Mouse (Mus musculus): ENCODE measurements around the gene Zcchc17. TPM values are rescaled to one million over a fixed set of nuclear protein-coding genes. Genes with fewer than 3 reads are reported as not detected.

The Zcchc17 gene
- polyA plus RNA-seq (2016; fragmentation: Nextera tagmentation; extraction: Ambion mirVana) = 73.9 and 76.8 TPM in 2 replicates

DNA sequence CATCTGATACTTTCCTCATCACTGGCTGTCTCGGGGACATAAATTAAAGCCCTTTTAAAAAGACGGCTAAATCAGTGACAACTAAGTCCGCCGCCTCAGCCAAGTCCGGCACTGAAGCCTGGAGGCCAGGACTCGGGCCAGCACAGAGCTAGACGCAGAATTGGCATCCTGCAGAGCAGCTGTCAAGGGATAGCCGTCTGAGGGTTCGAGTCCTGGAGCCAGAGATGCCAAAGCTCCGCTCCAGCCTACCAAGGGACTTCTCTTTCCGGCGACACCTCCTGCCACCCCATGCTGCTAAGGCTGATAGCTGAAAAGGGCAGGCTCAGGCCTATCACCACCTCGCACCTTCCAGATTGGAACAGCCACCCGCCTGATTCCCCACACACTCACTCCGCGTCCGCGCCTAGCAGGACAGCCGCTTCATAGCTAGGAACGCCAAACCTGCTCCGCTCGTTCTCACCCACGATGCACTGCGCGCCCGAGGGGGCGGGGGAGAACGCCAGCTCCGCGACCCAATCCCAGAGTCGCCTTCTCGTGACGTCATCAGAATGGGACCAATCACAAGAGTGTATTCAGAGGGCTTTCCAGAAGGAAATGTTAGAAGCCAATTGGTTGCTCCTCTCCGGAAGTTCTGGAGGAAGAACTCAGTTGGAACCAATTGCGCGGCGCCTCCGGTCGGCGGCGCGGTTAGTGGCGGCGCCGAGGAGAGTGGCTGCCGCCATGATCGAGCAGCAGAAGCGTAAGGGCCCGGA, at the start of gene Zcchc17, which contains the start of gene Snrnp40:
Zcchc17 (minus strand) TSS at position 458 of the 752 bp plus-strand sequence.
Snrnp40 (plus strand) TSS at position 647 of the 752 bp plus-strand sequence.
- peak; percentile 96 for ATAC-seq (ENCODE audit: insufficient number of reproducible peaks, insufficient read depth, low FRiP score, low TSS enrichment, low read depth)
- Histone ChIP-seq H3K4me2 (peak within 1 kb of the TSS; percentile 87), H3K36me3 (peaks cover 33% of the 10 kb centered on the region), H3K9ac (replicated peaks) (peak within 1 kb of the TSS; percentile 89), H3K27ac (peak within 1 kb of the TSS; percentile 77), H3K4me3 (replicated peaks) (peak within 1 kb of the TSS; percentile 93), H3K4me1 (replicated peaks) (peaks cover 17% of the 10 kb centered on the region), H3K27me3 (no peaks in the 10 kb centered on the region), H3K9me3 (no peaks in the 10 kb centered on the region)
- under 1% methylated on average over 49 of the region's 49 CpGs for WGBS

DNA sequence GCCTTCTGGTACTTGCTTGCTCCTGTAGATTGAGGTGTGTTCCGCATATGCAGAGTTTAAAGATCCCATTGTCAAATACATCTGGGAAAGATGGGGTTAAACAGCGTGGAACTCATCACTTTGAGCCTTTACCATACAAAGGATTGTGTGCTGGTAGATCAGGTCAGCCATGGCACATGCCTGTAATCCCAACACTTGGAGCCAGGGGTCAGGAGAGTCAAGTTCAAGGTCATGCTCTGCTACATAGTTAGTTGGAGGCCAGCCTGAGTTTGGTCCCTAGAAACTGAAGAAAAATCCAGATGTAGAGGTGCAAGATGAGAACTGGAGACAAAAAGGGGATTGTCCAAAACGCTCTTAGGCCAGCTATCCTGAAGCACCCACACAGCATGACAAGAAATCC, 31.5 kb upstream of the Zcchc17 start:
- Histone ChIP-seq H3K4me1 (replicated peaks) (no peaks in the 10 kb centered on the region; the same call in 1 of the 2 replicates), H3K27ac (no peak overlapping the region), H3K27me3 (no peaks in the 10 kb centered on the region), H3K9ac (replicated peaks) (no peak overlapping the region), H3K4me2 (no peak overlapping the region), H3K36me3 (peaks cover 44% of the 10 kb centered on the region), H3K9me3 (no peaks in the 10 kb centered on the region), H3K4me3 (replicated peaks) (no peak overlapping the region)
- 75% methylated on average over 3 of the region's 3 CpGs for WGBS
- ATAC-seq (ENCODE audit: insufficient number of reproducible peaks, insufficient read depth, low FRiP score, low TSS enrichment, low read depth) = no peak

DNA sequence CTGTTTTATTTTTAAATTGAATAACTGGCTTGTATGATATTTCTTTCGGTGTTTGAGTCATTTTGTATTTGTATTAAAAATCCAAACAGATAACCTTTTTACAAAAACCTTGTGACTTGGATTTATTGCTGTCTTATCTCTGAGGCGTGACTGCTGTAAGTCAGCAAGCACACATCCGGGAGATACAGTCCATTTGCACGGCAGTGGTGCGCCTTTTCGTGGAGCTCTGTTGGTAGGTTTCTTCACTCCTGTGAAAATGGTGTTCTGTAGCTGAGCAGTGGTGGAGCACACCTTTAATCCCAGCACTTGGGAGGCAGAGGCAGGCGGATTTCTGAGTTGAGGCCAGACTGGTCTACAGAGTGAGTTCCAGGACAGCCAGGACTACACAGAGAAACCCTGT, 30.2 kb upstream of the Zcchc17 start:
- 94% methylated on average over 7 of the region's 7 CpGs for WGBS
- H3K27me3 ChIP-seq = no peaks in the 10 kb centered on the region
- no peak overlapping the region for H3K9ac ChIP-seq (replicated peaks)
- peaks cover 55% of the 10 kb centered on the region for H3K36me3 ChIP-seq
- no peak overlapping the region for H3K27ac ChIP-seq
- H3K4me3 ChIP-seq (replicated peaks) = no peak overlapping the region
- H3K4me2 ChIP-seq = no peak overlapping the region
- no peak for ATAC-seq (ENCODE audit: insufficient number of reproducible peaks, insufficient read depth, low FRiP score, low TSS enrichment, low read depth)
- H3K4me1 ChIP-seq (replicated peaks) = no peaks in the 10 kb centered on the region; the same call in 1 of the 2 replicates
- H3K9me3 ChIP-seq = no peaks in the 10 kb centered on the region

DNA sequence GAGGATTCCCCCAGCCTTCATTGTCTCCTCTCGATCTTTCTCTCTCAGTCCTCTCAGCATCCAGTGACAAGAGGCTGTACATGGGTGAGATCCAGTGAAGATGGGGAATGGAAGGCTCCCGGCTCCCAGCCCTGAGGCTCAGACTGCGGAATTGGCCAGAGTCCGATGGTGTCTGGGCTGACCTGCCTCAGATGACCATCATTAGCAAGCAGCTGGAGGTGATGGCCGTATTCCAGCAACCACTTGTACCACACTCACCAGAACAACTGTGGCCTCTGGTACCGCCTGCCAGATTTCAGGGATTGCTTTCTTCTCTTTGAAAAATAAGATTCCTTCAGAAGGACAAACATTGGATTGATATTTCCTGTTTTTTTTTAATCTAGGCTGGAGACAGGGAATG, 29.8 kb upstream of the Zcchc17 start:
- no peaks in the 10 kb centered on the region for H3K9me3 ChIP-seq
- WGBS = 85% methylated on average over 6 of the region's 6 CpGs
- no peak overlapping the region for H3K4me3 ChIP-seq (replicated peaks)
- H3K4me2 ChIP-seq = no peak overlapping the region
- no peak for ATAC-seq (ENCODE audit: insufficient number of reproducible peaks, insufficient read depth, low FRiP score, low TSS enrichment, low read depth)
- H3K36me3 ChIP-seq = peaks cover 60% of the 10 kb centered on the region
- H3K4me1 ChIP-seq (replicated peaks) = no peaks in the 10 kb centered on the region; the same call in 1 of the 2 replicates
- no peaks in the 10 kb centered on the region for H3K27me3 ChIP-seq
- H3K9ac ChIP-seq (replicated peaks) = no peak overlapping the region
- no peak overlapping the region for H3K27ac ChIP-seq

DNA sequence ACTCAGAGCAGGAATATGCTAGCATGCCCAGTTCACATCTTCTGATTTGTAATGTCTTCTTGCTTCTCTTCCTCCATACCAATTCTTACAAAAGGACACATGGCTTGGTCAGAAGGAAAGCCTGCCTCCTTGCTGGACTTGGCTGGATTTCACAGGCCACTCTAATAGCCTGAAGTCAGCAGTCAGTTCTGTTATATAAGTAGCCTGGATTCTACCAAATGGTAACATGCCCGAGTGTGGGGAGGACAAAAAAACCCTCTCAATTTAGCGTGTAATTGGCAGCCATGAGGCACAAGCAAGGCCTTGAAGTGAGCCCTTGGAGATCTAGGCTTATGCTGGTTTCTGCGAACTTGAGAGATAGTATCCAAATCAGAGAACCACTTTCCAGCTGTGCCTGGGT, 27.5 kb upstream of the Zcchc17 start:
- Histone ChIP-seq H3K27ac (no peak overlapping the region), H3K9me3 (no peaks in the 10 kb centered on the region), H3K4me3 (replicated peaks) (no peak overlapping the region), H3K4me2 (no peak overlapping the region), H3K4me1 (replicated peaks) (no peaks in the 10 kb centered on the region), H3K9ac (replicated peaks) (no peak overlapping the region), H3K36me3 (peaks cover 81% of the 10 kb centered on the region), H3K27me3 (no peaks in the 10 kb centered on the region)
- no peak for ATAC-seq (ENCODE audit: insufficient number of reproducible peaks, insufficient read depth, low FRiP score, low TSS enrichment, low read depth)
- 90% methylated on average over 3 of the region's 3 CpGs for WGBS

DNA sequence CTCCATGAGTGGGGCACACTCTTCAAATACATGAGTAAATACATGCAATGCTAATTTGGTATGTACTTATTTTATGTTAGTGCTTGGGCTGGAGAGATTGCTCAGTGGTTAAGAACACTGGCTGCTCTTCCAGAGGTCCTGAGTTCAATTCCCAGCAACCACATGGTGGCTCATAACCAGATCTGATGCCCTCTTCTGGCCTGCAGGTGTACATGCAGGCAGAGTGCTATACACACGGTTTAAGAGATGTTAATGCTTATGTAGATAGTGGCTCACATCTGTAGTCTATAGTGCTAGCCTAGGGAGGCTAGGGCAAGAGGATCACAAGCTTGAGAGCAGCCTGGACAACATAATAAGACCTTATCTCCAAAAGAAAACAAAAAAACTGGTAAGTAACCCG, 20.7 kb upstream of the Zcchc17 start:
- H3K36me3 ChIP-seq = peaks cover 95% of the 10 kb centered on the region
- no peak for ATAC-seq (ENCODE audit: insufficient number of reproducible peaks, insufficient read depth, low FRiP score, low TSS enrichment, low read depth)

DNA sequence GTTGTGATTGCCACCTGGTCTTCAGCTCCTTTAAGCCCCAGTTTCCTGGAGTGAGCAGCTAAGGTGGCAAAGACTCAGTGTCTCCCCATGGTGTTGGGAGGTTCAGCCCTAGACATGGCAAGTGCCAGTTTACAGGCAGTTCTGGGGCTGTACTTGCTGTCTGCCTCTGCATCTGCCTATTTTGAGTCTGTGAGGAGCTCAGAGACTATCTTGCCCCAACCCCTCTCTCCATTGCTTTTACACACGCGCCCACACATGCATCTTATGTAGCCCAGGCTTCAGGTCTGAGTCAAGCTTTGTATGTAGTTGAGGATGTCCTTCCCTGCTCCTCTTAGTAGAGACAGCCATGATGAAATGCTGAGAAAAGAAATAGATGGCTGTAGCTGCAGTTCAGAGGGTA, 19.4 kb upstream of the Zcchc17 start:
- Histone ChIP-seq H3K9ac (replicated peaks) (no peak overlapping the region), H3K4me3 (replicated peaks) (no peak overlapping the region), H3K4me2 (no peak overlapping the region), H3K27ac (no peak overlapping the region), H3K27me3 (no peaks in the 10 kb centered on the region), H3K4me1 (replicated peaks) (no peaks in the 10 kb centered on the region), H3K36me3 (peaks cover 96% of the 10 kb centered on the region), H3K9me3 (peaks cover 3% of the 10 kb centered on the region; the same call in 1 of the 2 replicates)
- WGBS = 97% methylated on average over 2 of the region's 2 CpGs
- ATAC-seq (ENCODE audit: insufficient number of reproducible peaks, insufficient read depth, low FRiP score, low TSS enrichment, low read depth) = no peak

More for the DNA sequence above, 20.7 kb upstream of the Zcchc17 start:
- no peak overlapping the region for H3K27ac ChIP-seq
- H3K9me3 ChIP-seq = peaks cover 3% of the 10 kb centered on the region; the same call in 1 of the 2 replicates
- no peak overlapping the region for H3K4me3 ChIP-seq (replicated peaks)
- WGBS = 82% methylated on average over 2 of the region's 2 CpGs
- no peaks in the 10 kb centered on the region for H3K27me3 ChIP-seq
- H3K9ac ChIP-seq (replicated peaks) = no peak overlapping the region
- H3K4me2 ChIP-seq = no peak overlapping the region
- no peaks in the 10 kb centered on the region for H3K4me1 ChIP-seq (replicated peaks)

GRCm38 (mm10) chr4:130377500-130377899, 17.8 kb upstream of the Zcchc17 start:
- no peak overlapping the region for H3K4me3 ChIP-seq (replicated peaks)
- no peak overlapping the region for H3K4me2 ChIP-seq
- 89% methylated on average over 4 of the region's 4 CpGs for WGBS
- H3K27ac ChIP-seq = no peak overlapping the region
- peaks cover 96% of the 10 kb centered on the region for H3K36me3 ChIP-seq
- no peak overlapping the region for H3K9ac ChIP-seq (replicated peaks)
- H3K4me1 ChIP-seq (replicated peaks) = no peaks in the 10 kb centered on the region
- no peaks in the 10 kb centered on the region for H3K27me3 ChIP-seq
- peaks cover 3% of the 10 kb centered on the region; the same call in 1 of the 2 replicates for H3K9me3 ChIP-seq
- no peak for ATAC-seq (ENCODE audit: insufficient number of reproducible peaks, insufficient read depth, low FRiP score, low TSS enrichment, low read depth)

- H3K9ac ChIP-seq (replicated peaks) = no peak overlapping the region
- ATAC-seq (ENCODE audit: insufficient number of reproducible peaks, insufficient read depth, low FRiP score, low TSS enrichment, low read depth) = no peak
- H3K4me1 ChIP-seq (replicated peaks) = no peaks in the 10 kb centered on the region
- H3K27ac ChIP-seq = no peak overlapping the region
- H3K27me3 ChIP-seq = no peaks in the 10 kb centered on the region
- H3K36me3 ChIP-seq = peaks cover 92% of the 10 kb centered on the region
- 92% methylated on average over 4 of the region's 4 CpGs for WGBS
- H3K4me3 ChIP-seq (replicated peaks) = no peak overlapping the region
- no peak overlapping the region for H3K4me2 ChIP-seq
- H3K9me3 ChIP-seq = peaks cover 3% of the 10 kb centered on the region; the same call in 1 of the 2 replicates
These were observed 16.9 kb upstream of the Zcchc17 start for GRCm38 (mm10) chr4:130376675-130377074.

GRCm38 (mm10) chr4:130360238-130360590, 471 bp upstream of the Zcchc17 start:
- H3K4me1 ChIP-seq (replicated peaks) = peaks cover 17% of the 10 kb centered on the region
- peak overlapping the region; percentile 77; the same call in 1 of the 2 replicates for H3K27ac ChIP-seq
- WGBS = under 1% methylated on average over 19 of the region's 19 CpGs
- H3K9me3 ChIP-seq = no peaks in the 10 kb centered on the region
- H3K9ac ChIP-seq (replicated peaks) = peak overlapping the region; percentile 89
- peak overlapping the region; percentile 87 for H3K4me2 ChIP-seq
- H3K36me3 ChIP-seq = peaks cover 39% of the 10 kb centered on the region
- no peak for ATAC-seq (ENCODE audit: insufficient number of reproducible peaks, insufficient read depth, low FRiP score, low TSS enrichment, low read depth)
- H3K27me3 ChIP-seq = no peaks in the 10 kb centered on the region
- H3K4me3 ChIP-seq (replicated peaks) = peak overlapping the region; percentile 93

- Histone ChIP-seq H3K4me1 (replicated peaks) (peaks cover 17% of the 10 kb centered on the region), H3K4me3 (replicated peaks) (no peak overlapping the region), H3K4me2 (no peak overlapping the region), H3K27ac (no peak overlapping the region), H3K27me3 (no peaks in the 10 kb centered on the region), H3K9me3 (no peaks in the 10 kb centered on the region), H3K9ac (replicated peaks) (0 out of 2 replicates have a peak overlapping the region, but pooled peaks have one; percentile 12), H3K36me3 (peaks cover 31% of the 10 kb centered on the region)
- ATAC-seq (ENCODE audit: insufficient number of reproducible peaks, insufficient read depth, low FRiP score, low TSS enrichment, low read depth) = no peak
These were observed 1.8 kb downstream of the Zcchc17 start for GRCm38 (mm10) chr4:130357946-130358345.
